Mouse (Mus musculus) myocyte (in vitro differentiated cells): ENCODE measurements around the gene Traip. TPM values are rescaled to one million over a fixed set of nuclear protein-coding genes. Genes with fewer than 3 reads are reported as not detected.
"Not testable (repeated sequence)": the region's sequence is repeated elsewhere in the genome, so short reads cannot be mapped to it uniquely, and the experiment has no call there.

ENCODE experiments used
- H3K27me3 ChIP-seq: one replicate; pipeline ENCODE4 v1.6.1; 2011; ENCODE audit not compliant: control insufficient read depth, insufficient read depth, insufficient read length
- H3K36me3 ChIP-seq: one replicate; pipeline ENCODE4 v1.6.1; 2011; ENCODE audit not compliant: control insufficient read depth, insufficient read depth
- H3K4me2 ChIP-seq: one replicate; pipeline ENCODE4 v1.6.1; 2011; ENCODE audit warnings: low read depth, control low read depth
- H3K4me3 ChIP-seq: one replicate; pipeline ENCODE4 v1.5.1; 2011; ENCODE audit warnings: mild to moderate bottlenecking, control low read depth, moderate library complexity
- H3K79me2 ChIP-seq: one replicate; pipeline ENCODE4 v1.6.1; 2011; ENCODE audit not compliant: control insufficient read depth, insufficient read depth
- H3ac ChIP-seq: one replicate; pipeline ENCODE4 v1.6.1; 2011; ENCODE audit not compliant: control insufficient read depth, insufficient read length
- CEBPB ChIP-seq: IDR thresholded peaks from 2 replicates; pipeline ENCODE4 v1.6.1; 2011; ENCODE audit warnings: mild to moderate bottlenecking, moderate library complexity; ENCODE audit not compliant: poor library complexity, insufficient read depth, severe bottlenecking
- E2F4 ChIP-seq: IDR thresholded peaks from one replicate; pipeline ENCODE4 v1.6.1; 2011; ENCODE audit warnings: mild to moderate bottlenecking, control low read depth, moderate library complexity; ENCODE audit not compliant: insufficient read depth
- MAX ChIP-seq: IDR thresholded peaks from one replicate; pipeline ENCODE4 v1.6.1; 2011; ENCODE audit warnings: low read depth, mild to moderate bottlenecking, control low read depth
- MYOD1 ChIP-seq, 3 experiments: IDR thresholded peaks; one replicate each; pipeline ENCODE4 v1.6.1; 2011; ENCODE audit warnings: control low read depth in 2 of 3, low read depth in 2 of 3, mild to moderate bottlenecking in 2 of 3, moderate library complexity in 1 of 3; ENCODE audit not compliant: insufficient read length in 2 of 3, control insufficient read depth in 1 of 3
- MYOG ChIP-seq, 3 experiments: IDR thresholded peaks; one replicate each; pipeline ENCODE4 v1.6.1; 2011; ENCODE audit warnings: control low read depth in 2 of 3, low read depth in 2 of 3, mild to moderate bottlenecking in 2 of 3; ENCODE audit not compliant: insufficient read length in 2 of 3, control insufficient read depth in 1 of 3, insufficient read depth in 1 of 3
- POLR2A ChIP-seq: IDR thresholded peaks from one replicate; pipeline ENCODE4 v1.6.1; 2011; ENCODE audit warnings: low read depth, mild to moderate bottlenecking, control low read depth, moderate library complexity; ENCODE audit not compliant: insufficient read length
- POLR2AphosphoS2 ChIP-seq: IDR thresholded peaks from one replicate; pipeline ENCODE4 v1.6.1; 2011; ENCODE audit warnings: low read depth, control low read depth; ENCODE audit not compliant: insufficient read length
- REST ChIP-seq: IDR thresholded peaks from one replicate; pipeline ENCODE4 v1.6.1; 2011; ENCODE audit warnings: mild to moderate bottlenecking, control low read depth, moderate library complexity; ENCODE audit not compliant: insufficient read depth, insufficient read length
- SRF ChIP-seq: IDR thresholded peaks from one replicate; pipeline ENCODE4 v1.6.1; 2011; ENCODE audit warnings: low read depth; ENCODE audit not compliant: control insufficient read depth, insufficient read length
- TCF12 ChIP-seq: IDR thresholded peaks from one replicate; pipeline ENCODE4 v1.6.1; 2011; ENCODE audit warnings: mild to moderate bottlenecking, control low read depth; ENCODE audit not compliant: poor library complexity, insufficient read depth, severe bottlenecking
- TCF3 ChIP-seq: IDR thresholded peaks from one replicate; pipeline ENCODE4 v1.6.1; 2011; ENCODE audit warnings: low read depth, control low read depth; ENCODE audit not compliant: insufficient read length
- USF1 ChIP-seq: IDR thresholded peaks from one replicate; pipeline ENCODE4 v1.6.1; 2011; ENCODE audit warnings: low read depth, mild to moderate bottlenecking, control low read depth, moderate library complexity
- polyA plus RNA-seq: library from polyadenylated mRNA; unstranded; fragments of >200 nt; fragmentation: generic; extraction: Trizol; gene quantifications from one replicate; pipeline ENCODE4 v1.2.1, GENCODE M21; 2012; ENCODE audit warnings: missing spikeins

Traip gene
- polyA plus RNA-seq, 1 experiment: 4.7 TPM

- peaks cover 55% of the 10 kb centered on the region for H3K79me2 ChIP-seq
- peak overlapping the region; percentile 62 for H3ac ChIP-seq
- H3K4me2 ChIP-seq: peak overlapping the region; percentile 94
- H3K27me3 ChIP-seq: peaks cover 13% of the 10 kb centered on the region
- TF ChIP-seq TCF3: no peak
- TF ChIP-seq E2F4: no peak
- TF ChIP-seq REST: no peak
- TF ChIP-seq POLR2A: no peak
- TF ChIP-seq POLR2AphosphoS2: no peak
- no peak for TF ChIP-seq SRF
- no peak for TF ChIP-seq MYOD1 (IDR thresholded peaks at IDR 0.05; ENCODE audit: control insufficient read depth in 1 of 3, insufficient read length in 2 of 3, low read depth in 2 of 3)
- TF ChIP-seq MAX: no peak
- TF ChIP-seq TCF12: no peak
- no peak for TF ChIP-seq USF1
- TF ChIP-seq MYOG (IDR thresholded peaks at IDR 0.05; ENCODE audit: control insufficient read depth in 1 of 3, insufficient read depth in 1 of 3, insufficient read length in 2 of 3, low read depth in 2 of 3): no peak
- no peak for TF ChIP-seq CEBPB
- H3K4me3 ChIP-seq: peak overlapping the region; percentile 45
- H3K36me3 ChIP-seq: no peaks in the 10 kb centered on the region
Observed at GRCm38 (mm10) chr9:108003531-108003890, 53.6 kb downstream of the Traip start.

- Histone ChIP-seq H3K36me3 (no peaks in the 10 kb centered on the region), H3ac (no peak overlapping the region), H3K4me3 (no peak overlapping the region), H3K79me2 (peaks cover 93% of the 10 kb centered on the region), H3K4me2 (no peak overlapping the region), H3K27me3 (no peaks in the 10 kb centered on the region)
- TF ChIP-seq E2F4 (no peak), POLR2AphosphoS2 (no peak), REST (no peak), MAX (no peak), SRF (no peak), CEBPB (no peak), USF1 (no peak), TCF3 (no peak), MYOD1 (IDR thresholded peaks at IDR 0.05; ENCODE audit: control insufficient read depth in 1 of 3, insufficient read length in 2 of 3, low read depth in 2 of 3) (no peak), TCF12 (no peak), POLR2A (no peak), MYOG (IDR thresholded peaks at IDR 0.05; ENCODE audit: control insufficient read depth in 1 of 3, insufficient read depth in 1 of 3, insufficient read length in 2 of 3, low read depth in 2 of 3) (no peak)
Observed at GRCm38 (mm10) chr9:108008041-108008440, 58.1 kb downstream of the Traip start.

- TF ChIP-seq REST (no peak), POLR2AphosphoS2 (no peak), MYOG (IDR thresholded peaks at IDR 0.05; ENCODE audit: control insufficient read depth in 1 of 3, insufficient read depth in 1 of 3, insufficient read length in 2 of 3, low read depth in 2 of 3) (no peak), E2F4 (no peak)
Observed at GRCm38 (mm10) chr9:108010385-108010784, 60.4 kb downstream of the Traip start.

GRCm38 (mm10) chr9:108013577-108013976, 63.6 kb downstream of the Traip start:
- not testable (repeated sequence) for H3K4me3 ChIP-seq, H3K36me3 ChIP-seq, H3ac ChIP-seq, H3K4me2 ChIP-seq, H3K27me3 ChIP-seq
- peaks cover 40% of the 10 kb centered on the region for H3K79me2 ChIP-seq

More at GRCm38 (mm10) chr9:108010385-108010784, 60.4 kb downstream of the Traip start:
- Histone ChIP-seq H3K4me3 (no peak overlapping the region), H3K27me3 (no peaks in the 10 kb centered on the region), H3ac (no peak overlapping the region), H3K4me2 (no peak overlapping the region), H3K79me2 (peaks cover 69% of the 10 kb centered on the region), H3K36me3 (no peaks in the 10 kb centered on the region)

- Histone ChIP-seq H3K27me3 (no peaks in the 10 kb centered on the region), H3K4me3 (no peak overlapping the region), H3ac (no peak overlapping the region), H3K79me2 (peaks cover 23% of the 10 kb centered on the region), H3K36me3 (no peaks in the 10 kb centered on the region), H3K4me2 (no peak overlapping the region)
- TF ChIP-seq MYOG (IDR thresholded peaks at IDR 0.05; ENCODE audit: control insufficient read depth in 1 of 3, insufficient read depth in 1 of 3, insufficient read length in 2 of 3, low read depth in 2 of 3) (no peak), POLR2A (no peak)
Observed at GRCm38 (mm10) chr9:108017127-108017526, 67.2 kb downstream of the Traip start.

GRCm38 (mm10) chr9:108020741-108021140, 70.8 kb downstream of the Traip start:
- no peak for TF ChIP-seq POLR2AphosphoS2
- no peak for TF ChIP-seq MAX
- TF ChIP-seq E2F4: no peak
- TF ChIP-seq SRF: no peak
- no peak for TF ChIP-seq USF1
- no peak for TF ChIP-seq TCF3
- TF ChIP-seq REST: no peak
- TF ChIP-seq CEBPB: no peak
- peaks cover 19% of the 10 kb centered on the region for H3K79me2 ChIP-seq
- no peak overlapping the region for H3K4me3 ChIP-seq
- no peaks in the 10 kb centered on the region for H3K27me3 ChIP-seq
- H3K4me2 ChIP-seq: no peak overlapping the region
- peaks cover 9% of the 10 kb centered on the region for H3K36me3 ChIP-seq
- no peak overlapping the region for H3ac ChIP-seq
